Mouse (Mus musculus) stomach, postnatal 0 days (tissue): ENCODE measurements around the gene A830018L16Rik. TPM values are rescaled to one million over a fixed set of nuclear protein-coding genes. Genes with fewer than 3 reads are reported as not detected.

Experiments
- ATAC-seq: fragments of 200-750 bp; cut with Nextera tagmentation; 2 replicates; pipeline ENCODE4 v1.8.0; 2017; ENCODE audit not compliant: low FRiP score, low TSS enrichment
- DNase-seq: peaks from one replicate; pipeline ENCODE4 v3.0.0-alpha.2; 2016; ENCODE audit warnings: low spot score
- H3K27ac ChIP-seq: fragments of 300-500 bp; sonication (generic); replicated peaks from 2 replicates; pipeline ENCODE4 v1.5.1; 2014; ENCODE audit warnings: mild to moderate bottlenecking, control low read depth
- H3K27me3 ChIP-seq: fragments of 300-500 bp; sonication (generic); 2 replicates; pipeline ENCODE4 v1.6.1; 2014; ENCODE audit warnings: low read length; ENCODE audit not compliant: control insufficient read depth, insufficient read depth
- H3K36me3 ChIP-seq: fragments of 300-500 bp; sonication (generic); 2 replicates; pipeline ENCODE4 v1.6.1; 2014; ENCODE audit warnings: low read length, mixed read lengths; ENCODE audit not compliant: control insufficient read depth, insufficient read depth
- H3K4me1 ChIP-seq: fragments of 300-500 bp; sonication (generic); replicated peaks from 2 replicates; pipeline ENCODE4 v1.6.1; 2014; ENCODE audit warnings: antibody characterized with exemption; ENCODE audit not compliant: control insufficient read depth, insufficient read depth
- H3K4me2 ChIP-seq: fragments of 300-500 bp; sonication (generic); replicated peaks from 2 replicates; pipeline ENCODE4 v1.6.1; 2014; ENCODE audit warnings: low read depth, mild to moderate bottlenecking, control low read depth, moderate library complexity
- H3K4me3 ChIP-seq: fragments of 300-500 bp; sonication (generic); 2 replicates; pipeline ENCODE4 v1.5.1; 2014; ENCODE audit warnings: low read depth, low read length, control low read depth
- H3K9ac ChIP-seq: fragments of 300-500 bp; sonication (generic); 2 replicates; pipeline ENCODE4 v1.6.1; 2014; ENCODE audit warnings: mild to moderate bottlenecking, low read length, control low read depth, mixed read lengths
- H3K9me3 ChIP-seq: fragments of 300-500 bp; sonication (generic); 2 replicates; pipeline ENCODE4 v1.6.1; 2016; ENCODE audit warnings: low read length; ENCODE audit not compliant: control insufficient read depth
- CTCF ChIP-seq: IDR thresholded peaks from 2 replicates; pipeline ENCODE4 v1.5.1; 2016; ENCODE audit warnings: antibody characterized with exemption, low read depth, mild to moderate bottlenecking, moderate library complexity
- EP300 ChIP-seq: optimal IDR thresholded peaks from 2 replicates; pipeline ENCODE3; 2016; ENCODE audit warnings: antibody characterized with exemption
- WGBS: fragments of 180-500 bp; shearing (Covaris S2); extraction: QIAGEN DNeasy Blood & Tissue Kit; methylation state at CpG from one replicate; pipeline ENCODE4 v1.1.7; 2014; 5-methylcytosine and 5-hydroxymethylcytosine counted together
- polyA plus RNA-seq: library from polyadenylated mRNA; unstranded; fragments of >200 nt; fragmentation: Nextera tagmentation; extraction: Ambion mirVana; gene quantifications from 2 replicates; pipeline ENCODE4 v1.2.1, GENCODE M21; 2015

The A830018L16Rik gene
- 3.4 and 3.5 TPM in 2 replicates for polyA plus RNA-seq

- peak within 1 kb of the TSS; percentile 75 for H3K4me2 ChIP-seq
- H3K9ac ChIP-seq, result 0 out of 2 replicates have a peak within 1 kb of the TSS, but pooled peaks have one; percentile 27
- no peaks in the 10 kb centered on the region for H3K27me3 ChIP-seq
- peak within 1 kb of the TSS; percentile 44 for H3K4me3 ChIP-seq
- TF ChIP-seq CTCF, result peak; percentile 77
- no peak for TF ChIP-seq EP300
- ATAC-seq (peak; percentile 95), DNase-seq (peak; percentile 73)
- no peaks in the 10 kb centered on the region for H3K36me3 ChIP-seq
- under 1% methylated on average over 50 of the region's 50 CpGs for WGBS
- H3K9me3 ChIP-seq, result no peaks in the 10 kb centered on the region
- no peak within 1 kb of the TSS for H3K27ac ChIP-seq
- no peaks in the 10 kb centered on the region for H3K4me1 ChIP-seq
Measured at GRCm38 (mm10) chr1:11413894-11414556, at the start of gene A830018L16Rik. Gene A830018L16Rik (plus strand): TSS chr1:11414105.

GRCm38 (mm10) chr1:11385846-11386245 is 28.1 kb upstream of the A830018L16Rik start:
- H3K27ac ChIP-seq, result no peak overlapping the region
- no peaks in the 10 kb centered on the region for H3K36me3 ChIP-seq
- H3K4me3 ChIP-seq, result no peak overlapping the region
- no peak for TF ChIP-seq EP300
- 0 out of 2 replicates have a peak, but pooled peaks have one; percentile 8 for TF ChIP-seq CTCF
- WGBS, result 49% methylated on average over 3 of the region's 3 CpGs
- DNase-seq (no peak), ATAC-seq (no peak)
- H3K27me3 ChIP-seq, result no peaks in the 10 kb centered on the region
- H3K9me3 ChIP-seq, result no peaks in the 10 kb centered on the region
- no peak overlapping the region for H3K4me2 ChIP-seq
- no peaks in the 10 kb centered on the region for H3K4me1 ChIP-seq
- H3K9ac ChIP-seq, result no peak overlapping the region

GRCm38 (mm10) chr1:11395408-11395807 is 18.5 kb upstream of the A830018L16Rik start:
- Histone ChIP-seq H3K4me3 (no peak overlapping the region), H3K27me3 (no peaks in the 10 kb centered on the region), H3K4me1 (no peaks in the 10 kb centered on the region), H3K9me3 (no peaks in the 10 kb centered on the region), H3K4me2 (no peak overlapping the region), H3K9ac (no peak overlapping the region), H3K27ac (no peak overlapping the region), H3K36me3 (no peaks in the 10 kb centered on the region)
- no peak for TF ChIP-seq CTCF
- no peak for TF ChIP-seq EP300
- no peak for ATAC-seq
- DNase-seq, result no peak
- 58% methylated on average over 4 of the region's 4 CpGs for WGBS

- Histone ChIP-seq H3K27ac (no peak overlapping the region), H3K27me3 (no peaks in the 10 kb centered on the region), H3K4me3 (no peak overlapping the region), H3K4me1 (no peaks in the 10 kb centered on the region), H3K36me3 (no peaks in the 10 kb centered on the region), H3K9me3 (no peaks in the 10 kb centered on the region), H3K9ac (no peak overlapping the region), H3K4me2 (no peak overlapping the region)
- 90% methylated on average over 2 of the region's 2 CpGs for WGBS
- DNase-seq (no peak), ATAC-seq (no peak)
- no peak for TF ChIP-seq CTCF
- TF ChIP-seq EP300, result no peak
Measured at GRCm38 (mm10) chr1:11395996-11396736, 17.7 kb upstream of the A830018L16Rik start.

- Histone ChIP-seq H3K4me1 (no peaks in the 10 kb centered on the region), H3K4me2 (no peak overlapping the region), H3K27ac (no peak overlapping the region), H3K9me3 (no peaks in the 10 kb centered on the region), H3K36me3 (no peaks in the 10 kb centered on the region), H3K9ac (no peak overlapping the region), H3K27me3 (no peaks in the 10 kb centered on the region), H3K4me3 (no peak overlapping the region)
- DNase-seq (no peak), ATAC-seq (no peak)
- TF ChIP-seq CTCF (no peak), EP300 (no peak)
- 11% methylated on average over 2 of the region's 2 CpGs for WGBS
Measured at GRCm38 (mm10) chr1:11401159-11401558, 12.7 kb upstream of the A830018L16Rik start.

GRCm38 (mm10) chr1:11405527-11405926 is 8.4 kb upstream of the A830018L16Rik start:
- DNase-seq (no peak), ATAC-seq (no peak)
- Histone ChIP-seq H3K27ac (no peak overlapping the region), H3K27me3 (no peaks in the 10 kb centered on the region), H3K9ac (no peak overlapping the region), H3K4me2 (no peak overlapping the region), H3K36me3 (no peaks in the 10 kb centered on the region), H3K4me1 (no peaks in the 10 kb centered on the region), H3K4me3 (no peak overlapping the region), H3K9me3 (no peaks in the 10 kb centered on the region)
- TF ChIP-seq CTCF (no peak), EP300 (no peak)
